Mouse (Mus musculus) brain, embryonic 14.5 days (tissue): ENCODE results near the gene Mospd1.

Experiments
- CTCF ChIP-seq: fragments of 200-500 bp; IDR thresholded peaks from 2 replicates; pipeline ENCODE4 v1.5.1; 2012; ENCODE audit warnings: inconsistent platforms, mild to moderate bottlenecking, moderate library complexity, borderline replicate concordance; ENCODE audit not compliant: insufficient read depth, insufficient read length; ENCODE audit errors: extremely low read depth
- POLR2A ChIP-seq: fragments of 200-500 bp; IDR thresholded peaks from 2 replicates; pipeline ENCODE4 v1.6.1; 2012; ENCODE audit warnings: mild to moderate bottlenecking, inconsistent platforms, borderline replicate concordance; ENCODE audit not compliant: poor library complexity, insufficient read depth, insufficient read length, severe bottlenecking; ENCODE audit errors: extremely low read depth

GRCm38 (mm10) chrX:53383122-53383521 is 12.8 kb upstream of the Mospd1 start:
- TF ChIP-seq CTCF = no peak
- TF ChIP-seq POLR2A = no peak
